Mouse (Mus musculus) limb, embryonic 13.5 days (tissue): ENCODE measurements at regions not wholly inside any gene's neighbourhood (a gene's known extent, or its start where the extent isn't known, plus 50 kb on each side); places are given as distances from the start of the nearest gene placed in this dataset.
"Not testable (repeated sequence)": the region's sequence is repeated elsewhere in the genome, so short reads cannot be mapped to it uniquely, and the experiment has no call there.

Source experiments
- ATAC-seq: fragments of 200-750 bp; cut with Nextera tagmentation; 2 replicates; pipeline ENCODE4 v1.8.0; 2017; ENCODE audit warnings: low read depth, moderate number of reproducible peaks, moderate TSS enrichment; ENCODE audit not compliant: low FRiP score
- H3K27ac ChIP-seq: fragments of 300-500 bp; sonication (generic); 2 replicates; pipeline ENCODE4 v1.5.1; 2015; ENCODE audit warnings: inconsistent platforms, mild to moderate bottlenecking, moderate library complexity
- H3K27me3 ChIP-seq: fragments of 300-500 bp; sonication (generic); 2 replicates; pipeline ENCODE4 v1.6.1; 2015; ENCODE audit warnings: mild to moderate bottlenecking, inconsistent platforms
- H3K36me3 ChIP-seq: fragments of 300-500 bp; sonication (generic); 2 replicates; pipeline ENCODE4 v1.6.1; 2015; ENCODE audit warnings: inconsistent platforms, mild to moderate bottlenecking, moderate library complexity
- H3K4me1 ChIP-seq: fragments of 300-500 bp; sonication (generic); 2 replicates; pipeline ENCODE4 v1.6.1; 2015; ENCODE audit warnings: inconsistent platforms
- H3K4me2 ChIP-seq: fragments of 300-500 bp; sonication (generic); replicated peaks from 2 replicates; pipeline ENCODE4 v1.6.1; 2015; ENCODE audit warnings: inconsistent platforms, mild to moderate bottlenecking, moderate library complexity
- H3K4me3 ChIP-seq: fragments of 300-500 bp; sonication (generic); 2 replicates; pipeline ENCODE4 v1.5.1; 2015; ENCODE audit warnings: moderate library complexity, mild to moderate bottlenecking, inconsistent platforms
- H3K9ac ChIP-seq: fragments of 300-500 bp; sonication (generic); 2 replicates; pipeline ENCODE4 v1.6.1; 2015; ENCODE audit warnings: mild to moderate bottlenecking, inconsistent platforms
- H3K9me3 ChIP-seq: fragments of 300-500 bp; sonication (generic); 2 replicates; pipeline ENCODE4 v1.6.1; 2016; ENCODE audit warnings: inconsistent platforms
- WGBS: fragments of 180-500 bp; shearing (Covaris S2); methylation state at CpG from one replicate; pipeline ENCODE4 v1.1.7; 2015; 5-methylcytosine and 5-hydroxymethylcytosine counted together

DNA sequence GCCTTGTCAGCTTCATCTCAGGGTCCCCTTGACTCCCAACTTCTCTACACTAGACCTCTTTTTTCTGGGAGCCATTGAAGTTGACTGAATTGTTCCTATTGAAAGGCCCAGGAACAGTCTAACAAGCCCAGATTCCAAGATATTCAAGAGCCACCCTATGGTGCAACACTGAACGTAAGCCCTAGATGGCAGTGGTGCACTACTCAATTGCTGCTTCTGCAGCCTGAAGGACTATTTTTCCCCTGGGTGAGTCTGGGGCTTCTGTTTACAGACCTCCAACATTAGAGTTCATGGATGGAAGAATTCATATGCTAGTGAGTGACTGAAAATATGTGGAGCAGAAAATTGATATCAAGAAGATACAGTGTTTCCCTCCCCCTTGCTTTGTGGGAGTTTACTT, 306.4 kb upstream of the 5730507C01Rik start:
- H3K27me3 ChIP-seq, H3K4me2 ChIP-seq, ATAC-seq, H3K9ac ChIP-seq, H3K36me3 ChIP-seq, H3K27ac ChIP-seq, H3K4me1 ChIP-seq, H3K4me3 ChIP-seq: not testable (repeated sequence)
- WGBS = 83% methylated on average over 1 of the region's 1 CpGs
- H3K9me3 ChIP-seq = peaks cover 43% of the 10 kb centered on the region

GRCm38 (mm10) chr12:18216432-18216926, 297.8 kb upstream of the 5730507C01Rik start:
- WGBS = 90% methylated on average over 16 of the region's 16 CpGs

GRCm38 (mm10) chr12:18224516-18224915, 289.8 kb upstream of the 5730507C01Rik start:
- H3K36me3 ChIP-seq = no peaks in the 10 kb centered on the region
- peaks cover 68% of the 10 kb centered on the region for H3K9me3 ChIP-seq
- H3K4me3 ChIP-seq = no peak overlapping the region
- H3K4me2 ChIP-seq = no peak overlapping the region
- no peak overlapping the region for H3K27ac ChIP-seq
- WGBS = 89% methylated on average over 6 of the region's 6 CpGs
- H3K27me3 ChIP-seq = no peaks in the 10 kb centered on the region
- H3K4me1 ChIP-seq = no peaks in the 10 kb centered on the region
- ATAC-seq = no peak
- H3K9ac ChIP-seq = no peak overlapping the region

More at GRCm38 (mm10) chr12:18216432-18216926, 297.8 kb upstream of the 5730507C01Rik start:
- not testable (repeated sequence) for H3K27ac ChIP-seq, H3K4me1 ChIP-seq, H3K27me3 ChIP-seq, H3K4me2 ChIP-seq, H3K9ac ChIP-seq, H3K4me3 ChIP-seq, H3K36me3 ChIP-seq, ATAC-seq
- H3K9me3 ChIP-seq = peaks cover 58% of the 10 kb centered on the region

- WGBS = 84% methylated on average over 10 of the region's 10 CpGs
- no peaks in the 10 kb centered on the region for H3K4me1 ChIP-seq
- H3K27me3 ChIP-seq = no peaks in the 10 kb centered on the region
- no peak for ATAC-seq
- H3K27ac ChIP-seq = no peak overlapping the region
- H3K4me3 ChIP-seq = no peak overlapping the region
- H3K36me3 ChIP-seq = no peaks in the 10 kb centered on the region
- H3K9me3 ChIP-seq = peaks cover 73% of the 10 kb centered on the region
- no peak overlapping the region for H3K4me2 ChIP-seq
- H3K9ac ChIP-seq = no peak overlapping the region
Measured at GRCm38 (mm10) chr12:18226691-18227090, 287.6 kb upstream of the 5730507C01Rik start.

- not testable (repeated sequence) for H3K9ac ChIP-seq, H3K27ac ChIP-seq, H3K4me3 ChIP-seq, H3K27me3 ChIP-seq, H3K36me3 ChIP-seq, H3K4me1 ChIP-seq, H3K4me2 ChIP-seq, ATAC-seq
- WGBS = 85% methylated on average over 5 of the region's 5 CpGs
- peaks cover 53% of the 10 kb centered on the region for H3K9me3 ChIP-seq
Measured at GRCm38 (mm10) chr12:18231896-18232295, 282.4 kb upstream of the 5730507C01Rik start.

GRCm38 (mm10) chr12:18236330-18236729, 278.0 kb upstream of the 5730507C01Rik start:
- not testable (repeated sequence) for ATAC-seq, H3K27ac ChIP-seq, H3K4me1 ChIP-seq, H3K4me2 ChIP-seq, H3K9ac ChIP-seq, H3K36me3 ChIP-seq, H3K4me3 ChIP-seq, H3K27me3 ChIP-seq
- peaks cover 48% of the 10 kb centered on the region for H3K9me3 ChIP-seq

GRCm38 (mm10) chr12:18237549-18237948, 276.8 kb upstream of the 5730507C01Rik start:
- WGBS = 79% methylated on average over 9 of the region's 9 CpGs
- no peak for ATAC-seq
- H3K4me3 ChIP-seq = no peak overlapping the region
- no peaks in the 10 kb centered on the region for H3K27me3 ChIP-seq
- no peaks in the 10 kb centered on the region for H3K4me1 ChIP-seq
- H3K36me3 ChIP-seq = no peaks in the 10 kb centered on the region
- peaks cover 53% of the 10 kb centered on the region for H3K9me3 ChIP-seq
- H3K27ac ChIP-seq = no peak overlapping the region
- H3K4me2 ChIP-seq = no peak overlapping the region
- H3K9ac ChIP-seq = no peak overlapping the region
